Mouse (Mus musculus): ENCODE results near the gene Dcdc2b.

Gene Dcdc2b

GRCm38 (mm10) chr4:129582251-129582650 is 31.8 kb downstream of the Dcdc2b start:
- no peak for DNase-seq (ENCODE audit: low read depth in 1 of 2, low spot score in 2 of 2)

- DNase-seq (ENCODE audit: low read depth in 1 of 2, low spot score in 2 of 2): no peak
These were observed 33.7 kb downstream of the Dcdc2b start for GRCm38 (mm10) chr4:129580347-129580746.

GRCm38 (mm10) chr4:129578466-129578865 is 35.6 kb downstream of the Dcdc2b start, which contains the start of gene Fam167b:
Gene Fam167b, minus strand, starts transcription at chr4:129578549.
- DNase-seq (ENCODE audit: low read depth in 1 of 2, low spot score in 2 of 2): no peak

GRCm38 (mm10) chr4:129577688-129578087 is 36.4 kb downstream of the Dcdc2b start:
- no peak for DNase-seq (ENCODE audit: low read depth in 1 of 2, low spot score in 2 of 2)

GRCm38 (mm10) chr4:129576863-129577491 is 37.1 kb downstream of the Dcdc2b start:
- DNase-seq (ENCODE audit: low read depth in 1 of 2, low spot score in 2 of 2): peak in 1 of 2 experiments; percentile 35

GRCm38 (mm10) chr4:129575171-129575844 is 38.7 kb downstream of the Dcdc2b start:
- no peak for DNase-seq (ENCODE audit: low read depth in 1 of 2, low spot score in 2 of 2)

- no peak for DNase-seq (ENCODE audit: low read depth in 1 of 2, low spot score in 2 of 2)
These were observed 40.6 kb downstream of the Dcdc2b start, which contains the start of gene Lck for GRCm38 (mm10) chr4:129573430-129573829. Gene Lck, minus strand, starts transcription at chr4:129573641.

GRCm38 (mm10) chr4:129573093-129573370 is 41.0 kb downstream of the Dcdc2b start:
- DNase-seq (ENCODE audit: low read depth in 1 of 2, low spot score in 2 of 2): no peak

GRCm38 (mm10) chr4:129572236-129573092 is 41.6 kb downstream of the Dcdc2b start:
- DNase-seq (ENCODE audit: low read depth in 1 of 2, low spot score in 2 of 2): no peak

GRCm38 (mm10) chr4:129571551-129572084 is 42.4 kb downstream of the Dcdc2b start:
- no peak for DNase-seq (ENCODE audit: low read depth in 1 of 2, low spot score in 2 of 2)

GRCm38 (mm10) chr4:129570028-129570427 is 44.0 kb downstream of the Dcdc2b start:
- DNase-seq (ENCODE audit: low read depth in 1 of 2, low spot score in 2 of 2): no peak

- no peak for DNase-seq (ENCODE audit: low read depth in 1 of 2, low spot score in 2 of 2)
These were observed 45.7 kb downstream of the Dcdc2b start for GRCm38 (mm10) chr4:129568366-129568765.

GRCm38 (mm10) chr4:129565139-129565538 is 48.9 kb downstream of the Dcdc2b start:
- DNase-seq (ENCODE audit: low read depth in 1 of 2, low spot score in 2 of 2): no peak

GRCm38 (mm10) chr4:129563718-129564117 is 50.3 kb downstream of the Dcdc2b start:
- no peak for DNase-seq (ENCODE audit: low read depth in 1 of 2, low spot score in 2 of 2)

GRCm38 (mm10) chr4:129561184-129561583 is 52.9 kb downstream of the Dcdc2b start:
- DNase-seq (ENCODE audit: low read depth in 1 of 2, low spot score in 2 of 2): no peak
